Mouse (Mus musculus): ENCODE measurements around the gene Adsl. TPM values are rescaled to one million over a fixed set of nuclear protein-coding genes. Genes with fewer than 3 reads are reported as not detected.

The Adsl gene
- polyA plus RNA-seq, 1 experiment from 2014 or later: 158 TPM

- DNase-seq (ENCODE audit: low spot score, missing footprints) (no peak), ATAC-seq (ENCODE audit: low FRiP score) (no peak)
- H3K4me1 ChIP-seq (ENCODE audit: control insufficient read depth, insufficient read depth, low read length): no peaks in the 10 kb centered on the region
- H3K9me3 ChIP-seq (ENCODE audit: control insufficient read depth, low read length): no peaks in the 10 kb centered on the region
- no peak overlapping the region for H3K4me3 ChIP-seq (ENCODE audit: low read depth, low read length)
- no peaks in the 10 kb centered on the region for H3K36me3 ChIP-seq (ENCODE audit: control insufficient read depth, insufficient read depth, low read length)
- no peaks in the 10 kb centered on the region for H3K27me3 ChIP-seq (ENCODE audit: control insufficient read depth, insufficient read depth, low read length)
- H3K27ac ChIP-seq (ENCODE audit: low read depth, low read length): no peak overlapping the region
- H3K9ac ChIP-seq (ENCODE audit: low read length): no peak overlapping the region
- 52% methylated on average over 1 of the region's 1 CpGs for WGBS
- no peak overlapping the region for H3K4me2 ChIP-seq
These were observed 40.0 kb downstream of the Adsl start for GRCm38 (mm10) chr15:80988331-80988730.

DNA sequence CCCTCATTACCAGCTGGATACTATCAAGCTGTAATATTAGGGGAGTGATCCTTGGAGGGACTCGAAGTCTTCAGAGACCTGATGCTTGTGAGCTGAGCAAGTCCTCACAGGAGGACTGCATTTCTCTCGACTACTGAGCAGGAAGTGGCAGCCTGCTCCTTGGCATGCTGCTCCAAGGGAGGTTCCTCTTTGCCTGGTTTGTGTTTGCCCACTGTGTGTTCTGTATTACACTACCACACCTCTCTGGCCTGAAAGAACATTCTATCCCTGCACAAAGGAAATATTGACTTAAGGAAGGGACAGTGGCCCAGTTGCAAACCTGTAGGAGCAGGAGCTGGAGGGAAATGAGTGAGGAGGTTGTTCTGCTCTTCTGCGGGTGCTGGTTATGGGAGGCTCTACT lies 41.4 kb downstream of the Adsl start:
- Histone ChIP-seq H3K4me1 (ENCODE audit: control insufficient read depth, insufficient read depth, low read length) (no peaks in the 10 kb centered on the region), H3K9me3 (ENCODE audit: control insufficient read depth, low read length) (no peaks in the 10 kb centered on the region), H3K4me2 (no peak overlapping the region), H3K36me3 (ENCODE audit: control insufficient read depth, insufficient read depth, low read length) (no peaks in the 10 kb centered on the region), H3K9ac (ENCODE audit: low read length) (no peak overlapping the region), H3K4me3 (ENCODE audit: low read depth, low read length) (no peak overlapping the region), H3K27me3 (ENCODE audit: control insufficient read depth, insufficient read depth, low read length) (no peaks in the 10 kb centered on the region), H3K27ac (ENCODE audit: low read depth, low read length) (no peak overlapping the region)
- ATAC-seq (ENCODE audit: low FRiP score) (no peak), DNase-seq (ENCODE audit: low spot score, missing footprints) (no peak)
- WGBS: 76% methylated on average over 3 of the region's 3 CpGs

DNA sequence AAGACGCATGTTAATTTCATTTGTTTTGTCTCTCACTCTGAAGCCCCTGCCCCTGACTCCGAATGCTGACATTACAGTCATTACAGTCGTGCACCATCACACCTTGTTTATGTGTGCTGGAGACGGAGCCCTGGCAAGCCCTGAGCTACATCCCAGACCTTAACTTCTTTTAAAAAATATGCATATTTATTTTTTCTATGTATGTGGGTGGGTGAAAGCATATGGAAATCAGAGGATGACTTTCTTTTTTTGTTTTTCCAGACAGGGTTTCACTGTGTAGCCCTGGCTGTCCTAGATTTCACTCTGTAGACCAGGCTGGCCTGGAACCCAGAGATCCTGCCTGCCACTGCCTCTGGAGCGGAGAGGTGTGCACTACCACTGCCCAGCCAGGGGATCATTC lies 46.7 kb downstream of the Adsl start:
- no peaks in the 10 kb centered on the region for H3K9me3 ChIP-seq (ENCODE audit: control insufficient read depth, low read length)
- no peak overlapping the region for H3K4me2 ChIP-seq
- DNase-seq (ENCODE audit: low spot score, missing footprints) (no peak), ATAC-seq (ENCODE audit: low FRiP score) (no peak)
- no peak overlapping the region for H3K9ac ChIP-seq (ENCODE audit: low read length)
- no peak overlapping the region for H3K4me3 ChIP-seq (ENCODE audit: low read depth, low read length)
- H3K27me3 ChIP-seq (ENCODE audit: control insufficient read depth, insufficient read depth, low read length): no peaks in the 10 kb centered on the region
- no peak overlapping the region for H3K27ac ChIP-seq (ENCODE audit: low read depth, low read length)
- H3K36me3 ChIP-seq (ENCODE audit: control insufficient read depth, insufficient read depth, low read length): no peaks in the 10 kb centered on the region
- WGBS: 88% methylated on average over 5 of the region's 5 CpGs
- H3K4me1 ChIP-seq (ENCODE audit: control insufficient read depth, insufficient read depth, low read length): no peaks in the 10 kb centered on the region

GRCm38 (mm10) chr15:80996090-80996835 lies 48.0 kb downstream of the Adsl start:
- Histone ChIP-seq H3K27ac (ENCODE audit: low read depth, low read length) (no peak overlapping the region), H3K27me3 (ENCODE audit: control insufficient read depth, insufficient read depth, low read length) (no peaks in the 10 kb centered on the region), H3K9me3 (ENCODE audit: control insufficient read depth, low read length) (no peaks in the 10 kb centered on the region), H3K4me2 (no peak overlapping the region), H3K4me3 (ENCODE audit: low read depth, low read length) (no peak overlapping the region), H3K36me3 (ENCODE audit: control insufficient read depth, insufficient read depth, low read length) (no peaks in the 10 kb centered on the region), H3K4me1 (ENCODE audit: control insufficient read depth, insufficient read depth, low read length) (no peaks in the 10 kb centered on the region), H3K9ac (ENCODE audit: low read length) (no peak overlapping the region)
- no peak for ATAC-seq (ENCODE audit: low FRiP score)
- WGBS: 78% methylated on average over 6 of the region's 6 CpGs
- no peak for DNase-seq (ENCODE audit: low spot score, missing footprints)

DNA sequence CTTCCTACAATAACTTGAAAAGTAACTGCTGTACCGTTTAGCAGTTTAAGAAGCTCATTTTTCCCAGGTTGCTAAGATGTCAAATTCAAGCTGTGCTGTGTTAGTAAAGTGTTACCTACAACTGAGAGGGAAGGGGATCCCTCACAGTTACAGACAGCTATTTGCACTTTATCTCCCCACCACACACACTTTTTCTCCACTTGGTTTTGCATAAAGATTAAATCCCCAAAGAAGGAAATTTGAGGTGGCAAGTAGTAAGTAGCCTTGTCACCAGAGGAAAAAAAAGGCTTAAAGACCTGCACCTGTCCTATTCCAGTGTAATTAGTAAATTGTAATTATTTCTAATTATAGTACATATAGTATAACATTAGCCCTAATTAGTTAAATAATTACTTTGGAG lies 48.8 kb downstream of the Adsl start:
- H3K4me1 ChIP-seq (ENCODE audit: control insufficient read depth, insufficient read depth, low read length): no peaks in the 10 kb centered on the region
- no peak for ATAC-seq (ENCODE audit: low FRiP score)
- no peaks in the 10 kb centered on the region for H3K9me3 ChIP-seq (ENCODE audit: control insufficient read depth, low read length)
- no peak for DNase-seq (ENCODE audit: low spot score, missing footprints)
- 71% methylated on average over 1 of the region's 1 CpGs for WGBS
- H3K9ac ChIP-seq (ENCODE audit: low read length): no peak overlapping the region
- no peak overlapping the region for H3K4me3 ChIP-seq (ENCODE audit: low read depth, low read length)
- no peak overlapping the region for H3K4me2 ChIP-seq
- H3K27ac ChIP-seq (ENCODE audit: low read depth, low read length): no peak overlapping the region
- H3K36me3 ChIP-seq (ENCODE audit: control insufficient read depth, insufficient read depth, low read length): no peaks in the 10 kb centered on the region
- H3K27me3 ChIP-seq (ENCODE audit: control insufficient read depth, insufficient read depth, low read length): no peaks in the 10 kb centered on the region

DNA sequence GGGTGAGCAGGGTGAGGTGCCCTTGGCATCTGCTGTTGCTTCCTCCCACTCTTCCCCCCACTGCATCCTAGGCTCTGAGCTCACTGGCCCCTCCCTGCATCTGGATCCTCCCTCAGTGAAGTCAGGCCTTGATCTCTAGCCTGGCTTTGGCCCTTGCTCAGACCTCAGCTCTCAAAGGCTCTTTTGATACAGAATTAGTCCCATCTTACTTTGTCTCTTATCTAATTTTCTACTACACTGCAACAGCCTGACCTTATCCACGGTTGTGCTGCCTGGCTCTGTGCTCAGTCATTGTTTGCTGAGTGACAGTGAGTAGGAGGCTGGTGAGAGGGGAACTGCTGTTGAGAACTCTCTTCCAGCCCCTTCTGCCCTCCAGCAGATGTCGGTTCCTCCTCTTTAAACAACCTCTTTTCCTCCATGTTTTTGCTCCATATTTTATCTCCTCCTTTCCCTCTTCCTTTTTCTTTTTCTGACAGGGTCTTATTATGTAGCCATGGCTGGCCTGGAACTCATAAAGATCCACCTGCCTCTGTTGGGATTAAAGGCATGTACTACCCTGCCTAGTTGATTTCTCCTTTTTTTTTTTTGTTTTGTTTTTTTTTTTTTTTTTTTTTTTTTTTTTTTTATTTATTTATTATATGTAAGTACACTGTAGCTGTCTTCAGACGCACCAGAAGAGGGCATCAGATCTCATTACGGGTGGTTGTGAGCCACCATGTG lies 52.3 kb downstream of the Adsl start:
- Histone ChIP-seq H3K27ac (ENCODE audit: low read depth, low read length) (no peak overlapping the region), H3K9me3 (ENCODE audit: control insufficient read depth, low read length) (no peaks in the 10 kb centered on the region), H3K4me1 (ENCODE audit: control insufficient read depth, insufficient read depth, low read length) (no peaks in the 10 kb centered on the region), H3K4me2 (no peak overlapping the region), H3K4me3 (ENCODE audit: low read depth, low read length) (no peak overlapping the region), H3K36me3 (ENCODE audit: control insufficient read depth, insufficient read depth, low read length) (no peaks in the 10 kb centered on the region), H3K9ac (ENCODE audit: low read length) (no peak overlapping the region), H3K27me3 (ENCODE audit: control insufficient read depth, insufficient read depth, low read length) (no peaks in the 10 kb centered on the region)
- 48% methylated on average over 2 of the region's 4 CpGs for WGBS
- ATAC-seq (ENCODE audit: low FRiP score): no peak
- DNase-seq (ENCODE audit: low spot score, missing footprints): no peak

DNA sequence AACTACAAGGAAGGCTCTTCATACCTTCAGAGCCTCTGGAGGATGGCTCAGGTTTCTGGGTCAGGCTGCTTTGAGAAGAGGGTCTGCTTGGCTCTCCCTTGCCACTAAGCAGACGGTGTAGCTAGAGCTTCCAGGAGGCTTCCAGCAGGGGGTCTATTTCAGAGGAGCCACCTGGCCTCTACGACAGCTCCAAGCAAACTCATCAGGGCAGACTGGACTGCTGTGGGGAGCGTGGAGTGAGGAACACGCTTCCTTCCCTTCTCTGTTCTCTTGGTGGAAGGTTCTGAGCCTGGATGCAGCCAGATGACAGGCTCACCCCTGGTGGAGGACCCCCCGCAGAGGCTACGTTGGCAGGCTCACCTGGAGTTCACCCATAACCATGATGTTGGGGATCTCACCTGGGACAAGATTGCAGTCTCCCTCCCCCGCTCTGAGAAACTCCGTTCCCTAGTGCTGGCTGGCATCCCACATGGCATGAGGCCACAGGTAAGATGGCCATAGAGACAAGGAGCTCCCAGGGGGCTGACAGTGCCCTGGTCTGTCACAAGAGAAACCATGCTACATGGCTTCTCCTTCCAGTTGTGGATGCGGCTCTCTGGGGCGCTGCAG lies 57.9 kb downstream of the Adsl start:
- H3K9me3 ChIP-seq (ENCODE audit: control insufficient read depth, low read length): no peaks in the 10 kb centered on the region
- H3K4me2 ChIP-seq: no peak overlapping the region
- H3K9ac ChIP-seq (ENCODE audit: low read length): no peak overlapping the region
- no peaks in the 10 kb centered on the region for H3K4me1 ChIP-seq (ENCODE audit: control insufficient read depth, insufficient read depth, low read length)
- DNase-seq (ENCODE audit: low spot score, missing footprints): no peak
- no peaks in the 10 kb centered on the region for H3K27me3 ChIP-seq (ENCODE audit: control insufficient read depth, insufficient read depth, low read length)
- ATAC-seq (ENCODE audit: low FRiP score): no peak
- H3K36me3 ChIP-seq (ENCODE audit: control insufficient read depth, insufficient read depth, low read length): peaks cover 2% of the 10 kb centered on the region; the same call in 1 of the 2 replicates
- H3K27ac ChIP-seq (ENCODE audit: low read depth, low read length): no peak overlapping the region
- 87% methylated on average over 10 of the region's 10 CpGs for WGBS
- no peak overlapping the region for H3K4me3 ChIP-seq (ENCODE audit: low read depth, low read length)

- Histone ChIP-seq H3K4me2 (no peak overlapping the region), H3K36me3 (ENCODE audit: control insufficient read depth, insufficient read depth, low read length) (peaks cover 2% of the 10 kb centered on the region; the same call in 1 of the 2 replicates), H3K9ac (ENCODE audit: low read length) (no peak overlapping the region), H3K27me3 (ENCODE audit: control insufficient read depth, insufficient read depth, low read length) (no peaks in the 10 kb centered on the region), H3K4me1 (ENCODE audit: control insufficient read depth, insufficient read depth, low read length) (no peaks in the 10 kb centered on the region), H3K4me3 (ENCODE audit: low read depth, low read length) (no peak overlapping the region), H3K27ac (ENCODE audit: low read depth, low read length) (no peak overlapping the region), H3K9me3 (ENCODE audit: control insufficient read depth, low read length) (no peaks in the 10 kb centered on the region)
- DNase-seq (ENCODE audit: low spot score, missing footprints): no peak
- 98% methylated on average over 9 of the region's 9 CpGs for WGBS
- ATAC-seq (ENCODE audit: low FRiP score): no peak
These were observed 59.0 kb downstream of the Adsl start for GRCm38 (mm10) chr15:81007339-81007738.

DNA sequence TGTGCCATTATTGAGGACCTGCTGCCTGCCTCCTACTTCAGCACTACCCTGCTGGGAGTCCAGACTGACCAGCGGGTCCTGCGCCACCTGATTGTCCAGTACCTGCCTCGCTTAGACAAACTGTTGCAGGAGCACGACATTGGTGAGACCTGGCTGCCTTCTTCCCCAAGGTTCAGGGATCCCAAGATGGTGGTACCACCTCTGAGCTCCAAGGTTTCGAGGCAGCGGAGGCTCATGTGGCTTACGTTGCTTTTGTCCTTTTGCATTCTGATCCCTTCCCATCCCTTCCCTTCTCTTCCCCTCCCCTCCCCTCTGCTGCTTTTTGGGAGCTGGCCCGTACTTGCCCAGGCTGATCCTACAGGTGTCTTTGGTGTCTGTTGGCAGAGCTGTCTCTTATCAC lies 59.6 kb downstream of the Adsl start:
- Histone ChIP-seq H3K27me3 (ENCODE audit: control insufficient read depth, insufficient read depth, low read length) (no peaks in the 10 kb centered on the region), H3K4me2 (no peak overlapping the region), H3K9ac (ENCODE audit: low read length) (no peak overlapping the region), H3K27ac (ENCODE audit: low read depth, low read length) (no peak overlapping the region), H3K36me3 (ENCODE audit: control insufficient read depth, insufficient read depth, low read length) (peaks cover 2% of the 10 kb centered on the region; the same call in 1 of the 2 replicates), H3K4me1 (ENCODE audit: control insufficient read depth, insufficient read depth, low read length) (no peaks in the 10 kb centered on the region), H3K9me3 (ENCODE audit: control insufficient read depth, low read length) (no peaks in the 10 kb centered on the region), H3K4me3 (ENCODE audit: low read depth, low read length) (no peak overlapping the region)
- DNase-seq (ENCODE audit: low spot score, missing footprints): no peak
- no peak for ATAC-seq (ENCODE audit: low FRiP score)
- 87% methylated on average over 8 of the region's 8 CpGs for WGBS
